Mouse (Mus musculus): ENCODE results near the gene Atp1a3. TPM values are rescaled to one million over a fixed set of nuclear protein-coding genes. Genes with fewer than 3 reads are reported as not detected.

Atp1a3 gene
- polyA plus RNA-seq, 2 experiments, result 0.38 to 0.60 TPM

DNA sequence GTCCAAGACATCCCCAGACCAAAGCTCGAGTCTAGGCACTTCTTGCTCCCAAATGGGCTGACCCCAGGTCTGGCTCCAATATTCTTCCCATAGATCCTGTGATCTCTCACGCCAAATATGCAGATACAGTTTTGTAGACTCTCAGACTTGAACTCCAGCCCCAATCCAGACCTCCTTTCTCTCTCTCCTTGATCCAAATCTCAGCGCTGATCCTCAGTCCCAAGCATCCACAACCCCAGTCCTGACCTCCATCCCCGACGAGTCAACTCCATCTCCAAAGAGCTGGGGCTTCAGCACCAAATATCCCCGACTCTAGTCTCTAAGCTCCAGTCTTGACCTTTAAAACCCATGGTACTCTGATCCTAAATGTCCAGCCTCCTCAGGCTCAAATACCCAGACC, 62.1 kb downstream of the Atp1a3 start:
- no peaks in the 10 kb centered on the region for H3K9me3 ChIP-seq (ENCODE audit: control insufficient read depth, low read length)
- no peak for TF ChIP-seq CTCF (IDR thresholded peaks at IDR 0.05; ENCODE audit: low read depth)
- TF ChIP-seq EP300 (IDR thresholded peaks at IDR 0.05; ENCODE audit: low read depth), result no peak
- no peak for ATAC-seq (ENCODE audit: insufficient read depth)
- no peak overlapping the region for H3K4me3 ChIP-seq (ENCODE audit: insufficient read depth in 1 of 2, low read depth in 2 of 2, low read length in 2 of 2)
- no peaks in the 10 kb centered on the region for H3K36me3 ChIP-seq (replicated peaks; ENCODE audit: control insufficient read depth, insufficient read depth, low read depth)
- H3K4me1 ChIP-seq (replicated peaks; ENCODE audit: control insufficient read depth in 2 of 2, insufficient read depth in 2 of 2, low read length in 1 of 2), result no peaks in the 10 kb centered on the region
- no peak overlapping the region for H3K9ac ChIP-seq (replicated peaks)
- peaks cover 70% of the 10 kb centered on the region for H3K27me3 ChIP-seq (ENCODE audit: control insufficient read depth, insufficient read depth, low read length)
- DNase-seq (ENCODE audit: low read depth in 3 of 3, low spot score in 3 of 3), result no peak
- H3K27ac ChIP-seq, result no peak overlapping the region
- H3K4me2 ChIP-seq (ENCODE audit: low read depth), result no peak overlapping the region
- whole genome bisulfite sequencing (ENCODE audit: insufficient replicate concordance), result 6% methylated on average over 6 of the region's 6 CpGs

DNA sequence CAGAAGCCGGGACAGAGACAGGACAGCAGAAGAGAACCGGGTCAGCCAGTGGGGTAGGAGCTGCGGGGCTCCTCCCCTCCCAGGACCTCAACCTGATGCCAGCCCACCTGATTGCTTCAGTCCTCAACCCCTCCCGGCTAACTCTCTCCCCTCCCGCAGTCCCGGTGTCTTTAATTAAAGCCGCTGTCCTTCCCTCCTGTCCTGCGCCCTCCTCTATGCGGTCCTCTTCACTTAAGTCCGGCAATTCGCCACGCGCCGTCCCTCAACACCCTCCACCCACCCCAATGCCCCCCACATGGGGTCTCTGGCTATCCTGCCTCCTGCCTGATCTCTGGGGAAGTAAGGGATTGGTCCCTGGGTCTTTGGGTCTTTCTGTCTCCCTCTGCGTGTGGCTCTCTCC, 74.1 kb downstream of the Atp1a3 start:
- Histone ChIP-seq H3K9me3 (ENCODE audit: control insufficient read depth, low read length) (no peaks in the 10 kb centered on the region), H3K4me3 (ENCODE audit: insufficient read depth in 1 of 2, low read depth in 2 of 2, low read length in 2 of 2) (no peak overlapping the region), H3K4me2 (ENCODE audit: low read depth) (no peak overlapping the region), H3K27ac (no peak overlapping the region), H3K9ac (replicated peaks) (no peak overlapping the region), H3K36me3 (replicated peaks; ENCODE audit: control insufficient read depth, insufficient read depth, low read depth) (no peaks in the 10 kb centered on the region), H3K27me3 (ENCODE audit: control insufficient read depth, insufficient read depth, low read length) (peaks cover 53% of the 10 kb centered on the region), H3K4me1 (replicated peaks; ENCODE audit: control insufficient read depth in 2 of 2, insufficient read depth in 2 of 2, low read length in 1 of 2) (no peaks in the 10 kb centered on the region)
- WGBS (ENCODE audit: insufficient replicate concordance), result 3% methylated on average over 15 of the region's 15 CpGs
- TF ChIP-seq CTCF (IDR thresholded peaks at IDR 0.05; ENCODE audit: low read depth) (no peak), EP300 (IDR thresholded peaks at IDR 0.05; ENCODE audit: low read depth) (no peak)
- DNase-seq (ENCODE audit: low read depth in 3 of 3, low spot score in 3 of 3) (no peak), ATAC-seq (ENCODE audit: insufficient read depth) (no peak)

DNA sequence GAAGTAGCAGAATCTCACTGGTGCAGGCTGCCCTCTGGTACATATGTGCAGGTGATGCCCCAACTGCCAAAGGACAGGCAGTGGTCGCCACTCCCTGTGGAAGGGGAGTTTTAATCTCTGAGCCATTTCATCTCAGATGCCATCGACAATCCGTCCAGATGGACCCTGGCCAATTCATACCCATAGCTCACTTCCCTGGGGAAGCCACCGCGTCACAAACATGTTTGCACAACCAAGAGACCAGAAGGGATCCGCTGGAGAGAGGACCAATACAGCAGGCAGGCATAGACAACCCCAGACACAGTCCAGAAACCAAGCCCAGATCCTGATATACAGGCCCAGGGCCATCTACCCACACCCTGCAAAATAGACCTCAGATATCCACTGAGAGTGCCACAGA, 75.3 kb downstream of the Atp1a3 start:
- DNase-seq (ENCODE audit: low read depth in 3 of 3, low spot score in 3 of 3), result no peak
- H3K36me3 ChIP-seq (replicated peaks; ENCODE audit: control insufficient read depth, insufficient read depth, low read depth), result no peaks in the 10 kb centered on the region
- TF ChIP-seq EP300 (IDR thresholded peaks at IDR 0.05; ENCODE audit: low read depth) (no peak), CTCF (IDR thresholded peaks at IDR 0.05; ENCODE audit: low read depth) (no peak)
- no peak for ATAC-seq (ENCODE audit: insufficient read depth)
- H3K4me2 ChIP-seq (ENCODE audit: low read depth), result no peak overlapping the region
- H3K9me3 ChIP-seq (ENCODE audit: control insufficient read depth, low read length), result no peaks in the 10 kb centered on the region
- no peak overlapping the region for H3K4me3 ChIP-seq (ENCODE audit: insufficient read depth in 1 of 2, low read depth in 2 of 2, low read length in 2 of 2)
- WGBS (ENCODE audit: insufficient replicate concordance), result 34% methylated on average over 6 of the region's 6 CpGs
- H3K27me3 ChIP-seq (ENCODE audit: control insufficient read depth, insufficient read depth, low read length), result peaks cover 53% of the 10 kb centered on the region
- H3K27ac ChIP-seq, result no peak overlapping the region
- H3K9ac ChIP-seq (replicated peaks), result no peak overlapping the region
- no peaks in the 10 kb centered on the region for H3K4me1 ChIP-seq (replicated peaks; ENCODE audit: control insufficient read depth in 2 of 2, insufficient read depth in 2 of 2, low read length in 1 of 2)

Small RNAs within 50 kb of the gene (microRNA-seq; reads per million reads assigned to microRNA genes)
- gene Mir7046 (not detected), gene Mir7047 (not detected)

Other genes with a start within 250 kb of the Atp1a3 start
- 1.0 and 1.1 TPM in 2 replicates for gene Cd177, start 245.6 kb downstream of the Atp1a3 start, polyA plus RNA-seq (2012; rRNA removed)
- gene Cd177, start 245.6 kb downstream of the Atp1a3 start, polyA plus RNA-seq (2014; fragmentation: Nextera tagmentation; extraction: Ambion mirVana), result 1.9 and 2.8 TPM in 2 replicates
- gene Ceacam10, start 228.8 kb downstream of the Atp1a3 start, polyA plus RNA-seq (2012; rRNA removed), result 0.19 and 0.39 TPM in 2 replicates
- gene Ceacam10, start 228.8 kb downstream of the Atp1a3 start, polyA plus RNA-seq (2014; fragmentation: Nextera tagmentation; extraction: Ambion mirVana), result 0.25 and 0.34 TPM in 2 replicates
- gene Gm9844, start 143.7 kb downstream of the Atp1a3 start, polyA plus RNA-seq (2012; rRNA removed), result 0.37 and 1.5 TPM in 2 replicates
- gene Gm9844, start 143.7 kb downstream of the Atp1a3 start, polyA plus RNA-seq (2014; fragmentation: Nextera tagmentation; extraction: Ambion mirVana), result 1.3 and 2.2 TPM in 2 replicates
- not detected in 2 replicates for gene Lypd4, start 136.0 kb downstream of the Atp1a3 start, polyA plus RNA-seq (2012; rRNA removed)
- not detected in 2 replicates for gene Lypd4, start 136.0 kb downstream of the Atp1a3 start, polyA plus RNA-seq (2014; fragmentation: Nextera tagmentation; extraction: Ambion mirVana)
- not detected in 2 replicates for gene Dmrtc2, start 135.9 kb downstream of the Atp1a3 start, polyA plus RNA-seq (2012; rRNA removed)
- gene Dmrtc2, start 135.9 kb downstream of the Atp1a3 start, polyA plus RNA-seq (2014; fragmentation: Nextera tagmentation; extraction: Ambion mirVana), result not detected in 2 replicates
- 418 and 615 TPM in 2 replicates for gene Rps19, start 121.6 kb downstream of the Atp1a3 start, polyA plus RNA-seq (2012; rRNA removed)
- 1,649 and 1,654 TPM in 2 replicates for gene Rps19, start 121.6 kb downstream of the Atp1a3 start, polyA plus RNA-seq (2014; fragmentation: Nextera tagmentation; extraction: Ambion mirVana)
- gene Cd79a, start 108.6 kb downstream of the Atp1a3 start, polyA plus RNA-seq (2012; rRNA removed), result 0.81 and 1.0 TPM in 2 replicates
- gene Cd79a, start 108.6 kb downstream of the Atp1a3 start, polyA plus RNA-seq (2014; fragmentation: Nextera tagmentation; extraction: Ambion mirVana), result 1.4 and 2.0 TPM in 2 replicates
- gene Arhgef1, start 103.0 kb downstream of the Atp1a3 start, polyA plus RNA-seq (2012; rRNA removed), result 44.2 and 44.3 TPM in 2 replicates
- 28.7 and 31.1 TPM in 2 replicates for gene Arhgef1, start 103.0 kb downstream of the Atp1a3 start, polyA plus RNA-seq (2014; fragmentation: Nextera tagmentation; extraction: Ambion mirVana)
- gene Gm4881, start 61.5 kb downstream of the Atp1a3 start, polyA plus RNA-seq (2012; rRNA removed), result not detected in 2 replicates
- not detected in 2 replicates for gene Gm4881, start 61.5 kb downstream of the Atp1a3 start, polyA plus RNA-seq (2014; fragmentation: Nextera tagmentation; extraction: Ambion mirVana)
- gene Rabac1, start 33.2 kb downstream of the Atp1a3 start, polyA plus RNA-seq (2012; rRNA removed), result 46.8 and 56.5 TPM in 2 replicates
- 60.7 and 62.2 TPM in 2 replicates for gene Rabac1, start 33.2 kb downstream of the Atp1a3 start, polyA plus RNA-seq (2014; fragmentation: Nextera tagmentation; extraction: Ambion mirVana)
- 4.9 and 6.1 TPM in 2 replicates for gene Grik5, start 66.4 kb upstream of the Atp1a3 start, polyA plus RNA-seq (2012; rRNA removed)
- gene Grik5, start 66.4 kb upstream of the Atp1a3 start, polyA plus RNA-seq (2014; fragmentation: Nextera tagmentation; extraction: Ambion mirVana), result 0.37 and 0.54 TPM in 2 replicates
- gene Zfp574, start 66.6 kb upstream of the Atp1a3 start, polyA plus RNA-seq (2012; rRNA removed), result 6.3 and 6.9 TPM in 2 replicates
- gene Zfp574, start 66.6 kb upstream of the Atp1a3 start, polyA plus RNA-seq (2014; fragmentation: Nextera tagmentation; extraction: Ambion mirVana), result 6.6 and 7.3 TPM in 2 replicates
- gene Pou2f2, start 173.8 kb upstream of the Atp1a3 start, polyA plus RNA-seq (2012; rRNA removed), result 0.73 and 0.74 TPM in 2 replicates
- 0.94 and 1.5 TPM in 2 replicates for gene Pou2f2, start 173.8 kb upstream of the Atp1a3 start, polyA plus RNA-seq (2014; fragmentation: Nextera tagmentation; extraction: Ambion mirVana)
- gene Dedd2, start 214.7 kb upstream of the Atp1a3 start, polyA plus RNA-seq (2012; rRNA removed), result 26.9 and 27.9 TPM in 2 replicates
- gene Dedd2, start 214.7 kb upstream of the Atp1a3 start, polyA plus RNA-seq (2014; fragmentation: Nextera tagmentation; extraction: Ambion mirVana), result 20.8 and 22.7 TPM in 2 replicates
- gene Zfp526, start 215.5 kb upstream of the Atp1a3 start, polyA plus RNA-seq (2012; rRNA removed), result 4.6 and 4.9 TPM in 2 replicates
- gene Zfp526, start 215.5 kb upstream of the Atp1a3 start, polyA plus RNA-seq (2014; fragmentation: Nextera tagmentation; extraction: Ambion mirVana), result 2.1 TPM in 2 replicates
- 48.6 and 55.6 TPM in 2 replicates for gene Gsk3a, start 231.9 kb upstream of the Atp1a3 start, polyA plus RNA-seq (2012; rRNA removed)
- 8.4 and 8.9 TPM in 2 replicates for gene Gsk3a, start 231.9 kb upstream of the Atp1a3 start, polyA plus RNA-seq (2014; fragmentation: Nextera tagmentation; extraction: Ambion mirVana)
- gene Erf, start 244.8 kb upstream of the Atp1a3 start, polyA plus RNA-seq (2012; rRNA removed), result 8.5 and 9.8 TPM in 2 replicates
- gene Erf, start 244.8 kb upstream of the Atp1a3 start, polyA plus RNA-seq (2014; fragmentation: Nextera tagmentation; extraction: Ambion mirVana), result 5.1 and 5.3 TPM in 2 replicates